Mouse (Mus musculus) midbrain, embryonic 13.5 days (tissue): ENCODE measurements around the gene Tpm1. TPM values are rescaled to one million over a fixed set of nuclear protein-coding genes. Genes with fewer than 3 reads are reported as not detected.
A peak's percentile ranks its signal among the peaks of the same experiment; 100 is the strongest.

ENCODE experiments used
- ATAC-seq: fragments of 200-750 bp; cut with Nextera tagmentation; 2 replicates; pipeline ENCODE4 v1.8.0; 2017; ENCODE audit warnings: mild to moderate bottlenecking, moderate TSS enrichment, moderate library complexity
- H3K27ac ChIP-seq: fragments of 300-500 bp; sonication (generic); 2 replicates; pipeline ENCODE4 v1.5.1; 2015; ENCODE audit warnings: inconsistent platforms, mild to moderate bottlenecking, moderate library complexity
- H3K27me3 ChIP-seq: fragments of 300-500 bp; sonication (generic); 2 replicates; pipeline ENCODE4 v1.6.1; 2015; ENCODE audit warnings: mild to moderate bottlenecking, inconsistent platforms
- H3K36me3 ChIP-seq: fragments of 300-500 bp; sonication (generic); 2 replicates; pipeline ENCODE4 v1.6.1; 2015; ENCODE audit warnings: mild to moderate bottlenecking, inconsistent platforms
- H3K4me1 ChIP-seq: fragments of 300-500 bp; sonication (generic); replicated peaks from 2 replicates; pipeline ENCODE4 v1.6.1; 2015; ENCODE audit warnings: inconsistent platforms
- H3K4me2 ChIP-seq: fragments of 300-500 bp; sonication (generic); replicated peaks from 2 replicates; pipeline ENCODE4 v1.6.1; 2015; ENCODE audit warnings: moderate library complexity, mild to moderate bottlenecking, inconsistent platforms
- H3K4me3 ChIP-seq: fragments of 300-500 bp; sonication (generic); replicated peaks from 2 replicates; pipeline ENCODE4 v1.5.1; 2015; ENCODE audit warnings: mild to moderate bottlenecking, inconsistent platforms
- H3K9ac ChIP-seq: fragments of 300-500 bp; sonication (generic); replicated peaks from 2 replicates; pipeline ENCODE4 v1.6.1; 2015; ENCODE audit warnings: mild to moderate bottlenecking, inconsistent platforms
- H3K9me3 ChIP-seq: fragments of 300-500 bp; sonication (generic); 2 replicates; pipeline ENCODE4 v1.6.1; 2016; ENCODE audit warnings: mild to moderate bottlenecking, inconsistent platforms
- WGBS: fragments of 180-500 bp; shearing (Covaris S2); methylation state at CpG from one replicate; pipeline ENCODE4 v1.1.7; 2015; 5-methylcytosine and 5-hydroxymethylcytosine counted together
- polyA plus RNA-seq: library from polyadenylated mRNA; unstranded; fragments of >200 nt; fragmentation: Nextera tagmentation; extraction: Ambion mirVana; gene quantifications from 2 replicates; pipeline ENCODE4 v1.2.1, GENCODE M21; 2015

Gene Tpm1
- polyA plus RNA-seq, 1 experiment from 2014 or later: 118 TPM

- WGBS: 82% methylated on average over 2 of the region's 2 CpGs
- ATAC-seq: no peak
- H3K9me3 ChIP-seq: no peaks in the 10 kb centered on the region
- no peaks in the 10 kb centered on the region for H3K4me1 ChIP-seq
- H3K4me3 ChIP-seq: no peak overlapping the region
- no peaks in the 10 kb centered on the region for H3K36me3 ChIP-seq
- no peak overlapping the region for H3K9ac ChIP-seq
- H3K27ac ChIP-seq: no peak overlapping the region
- no peaks in the 10 kb centered on the region for H3K27me3 ChIP-seq
- H3K4me2 ChIP-seq: no peak overlapping the region
Observed at GRCm38 (mm10) chr9:67013501-67013900, 35.7 kb downstream of the Tpm1 start.

- Histone ChIP-seq H3K9ac (no peak overlapping the region), H3K4me2 (no peak overlapping the region), H3K27ac (no peak overlapping the region), H3K4me1 (no peaks in the 10 kb centered on the region), H3K36me3 (no peaks in the 10 kb centered on the region), H3K27me3 (no peaks in the 10 kb centered on the region), H3K4me3 (no peak overlapping the region), H3K9me3 (no peaks in the 10 kb centered on the region)
- 62% methylated on average over 3 of the region's 3 CpGs for WGBS
- no peak for ATAC-seq
Observed at GRCm38 (mm10) chr9:67012470-67012869, 36.7 kb downstream of the Tpm1 start.

GRCm38 (mm10) chr9:67011483-67011882 is 37.7 kb downstream of the Tpm1 start:
- Histone ChIP-seq H3K27ac (no peak overlapping the region), H3K4me1 (no peaks in the 10 kb centered on the region), H3K9ac (no peak overlapping the region), H3K36me3 (no peaks in the 10 kb centered on the region), H3K4me2 (no peak overlapping the region), H3K4me3 (no peak overlapping the region), H3K9me3 (no peaks in the 10 kb centered on the region), H3K27me3 (no peaks in the 10 kb centered on the region)
- ATAC-seq: no peak
- WGBS: 88% methylated on average over 9 of the region's 9 CpGs

GRCm38 (mm10) chr9:67008781-67009180 is 40.4 kb downstream of the Tpm1 start:
- Histone ChIP-seq H3K36me3 (no peaks in the 10 kb centered on the region), H3K9ac (no peak overlapping the region), H3K27me3 (no peaks in the 10 kb centered on the region), H3K9me3 (no peaks in the 10 kb centered on the region), H3K4me3 (no peak overlapping the region), H3K4me2 (no peak overlapping the region), H3K27ac (no peak overlapping the region), H3K4me1 (no peaks in the 10 kb centered on the region)
- ATAC-seq: no peak
- WGBS: 66% methylated on average over 11 of the region's 11 CpGs

- ATAC-seq: no peak
- Histone ChIP-seq H3K4me3 (no peak overlapping the region), H3K27ac (no peak overlapping the region), H3K9ac (no peak overlapping the region), H3K36me3 (no peaks in the 10 kb centered on the region), H3K4me2 (no peak overlapping the region), H3K4me1 (no peaks in the 10 kb centered on the region), H3K9me3 (no peaks in the 10 kb centered on the region), H3K27me3 (no peaks in the 10 kb centered on the region)
- WGBS: 80% methylated on average over 4 of the region's 4 CpGs
Observed at GRCm38 (mm10) chr9:67006376-67006775, 42.8 kb downstream of the Tpm1 start.

GRCm38 (mm10) chr9:67005161-67005742 is 44.0 kb downstream of the Tpm1 start:
- no peaks in the 10 kb centered on the region for H3K27me3 ChIP-seq
- no peak overlapping the region for H3K9ac ChIP-seq
- H3K4me3 ChIP-seq: no peak overlapping the region
- H3K9me3 ChIP-seq: no peaks in the 10 kb centered on the region
- no peaks in the 10 kb centered on the region for H3K36me3 ChIP-seq
- no peak overlapping the region for H3K27ac ChIP-seq
- 81% methylated on average over 11 of the region's 11 CpGs for WGBS
- no peak for ATAC-seq
- no peak overlapping the region for H3K4me2 ChIP-seq
- H3K4me1 ChIP-seq: no peaks in the 10 kb centered on the region

GRCm38 (mm10) chr9:67003656-67004055 is 45.5 kb downstream of the Tpm1 start:
- no peak for ATAC-seq
- 62% methylated on average over 4 of the region's 4 CpGs for WGBS

GRCm38 (mm10) chr9:67003156-67003555 is 46.0 kb downstream of the Tpm1 start:
- H3K4me3 ChIP-seq: no peak overlapping the region
- H3K9me3 ChIP-seq: no peaks in the 10 kb centered on the region
- H3K4me1 ChIP-seq: no peaks in the 10 kb centered on the region
- H3K27me3 ChIP-seq: no peaks in the 10 kb centered on the region
- 35% methylated on average over 4 of the region's 4 CpGs for WGBS
- no peak overlapping the region for H3K4me2 ChIP-seq
- ATAC-seq: no peak
- H3K27ac ChIP-seq: no peak overlapping the region
- no peak overlapping the region for H3K9ac ChIP-seq
- H3K36me3 ChIP-seq: no peaks in the 10 kb centered on the region

More at GRCm38 (mm10) chr9:67003656-67004055, 45.5 kb downstream of the Tpm1 start:
- H3K4me1 ChIP-seq: no peaks in the 10 kb centered on the region
- no peaks in the 10 kb centered on the region for H3K36me3 ChIP-seq
- H3K9me3 ChIP-seq: no peaks in the 10 kb centered on the region
- H3K9ac ChIP-seq: no peak overlapping the region
- no peak overlapping the region for H3K4me3 ChIP-seq
- H3K4me2 ChIP-seq: no peak overlapping the region
- no peaks in the 10 kb centered on the region for H3K27me3 ChIP-seq
- H3K27ac ChIP-seq: no peak overlapping the region

GRCm38 (mm10) chr9:67001506-67001905 is 47.7 kb downstream of the Tpm1 start:
- H3K9me3 ChIP-seq: no peaks in the 10 kb centered on the region

GRCm38 (mm10) chr9:67001050-67001449 is 48.2 kb downstream of the Tpm1 start:
- H3K9ac ChIP-seq: no peak overlapping the region
- H3K4me3 ChIP-seq: no peak overlapping the region
- H3K9me3 ChIP-seq: no peaks in the 10 kb centered on the region
- H3K27me3 ChIP-seq: no peaks in the 10 kb centered on the region
- H3K36me3 ChIP-seq: no peaks in the 10 kb centered on the region
- no peaks in the 10 kb centered on the region for H3K4me1 ChIP-seq
- no peak overlapping the region for H3K27ac ChIP-seq
- 5% methylated on average over 6 of the region's 6 CpGs for WGBS
- 0 out of 2 replicates have a peak, but pooled peaks have one; percentile 56 for ATAC-seq
- H3K4me2 ChIP-seq: no peak overlapping the region

More at GRCm38 (mm10) chr9:67001506-67001905, 47.7 kb downstream of the Tpm1 start:
- no peak overlapping the region for H3K4me2 ChIP-seq
- H3K27me3 ChIP-seq: no peaks in the 10 kb centered on the region
- 78% methylated on average over 4 of the region's 4 CpGs for WGBS
- no peak overlapping the region for H3K4me3 ChIP-seq
- H3K36me3 ChIP-seq: no peaks in the 10 kb centered on the region
- H3K9ac ChIP-seq: no peak overlapping the region
- ATAC-seq: no peak
- H3K4me1 ChIP-seq: no peaks in the 10 kb centered on the region
- H3K27ac ChIP-seq: no peak overlapping the region

GRCm38 (mm10) chr9:66999698-67000097 is 49.5 kb downstream of the Tpm1 start:
- ATAC-seq: no peak

GRCm38 (mm10) chr9:66991750-66992410 is 57.3 kb downstream of the Tpm1 start:
- Histone ChIP-seq H3K27me3 (no peaks in the 10 kb centered on the region), H3K36me3 (no peaks in the 10 kb centered on the region), H3K9ac (no peak overlapping the region), H3K4me2 (no peak overlapping the region), H3K9me3 (no peaks in the 10 kb centered on the region; the same call in 1 of the 2 replicates), H3K4me1 (no peaks in the 10 kb centered on the region; the same call in 1 of the 2 replicates), H3K4me3 (no peak overlapping the region), H3K27ac (no peak overlapping the region)
- no peak for ATAC-seq
- 81% methylated on average over 8 of the region's 8 CpGs for WGBS

More at GRCm38 (mm10) chr9:66999698-67000097, 49.5 kb downstream of the Tpm1 start:
- H3K9me3 ChIP-seq: no peaks in the 10 kb centered on the region
- no peak overlapping the region for H3K4me2 ChIP-seq
- H3K27me3 ChIP-seq: no peaks in the 10 kb centered on the region
- H3K4me3 ChIP-seq: no peak overlapping the region
- no peak overlapping the region for H3K27ac ChIP-seq
- no peak overlapping the region for H3K9ac ChIP-seq
- no peaks in the 10 kb centered on the region for H3K36me3 ChIP-seq
- H3K4me1 ChIP-seq: no peaks in the 10 kb centered on the region
- 91% methylated on average over 8 of the region's 8 CpGs for WGBS
